Mouse (Mus musculus): Measurements from ENCODE around the gene Vgll4. TPM values are rescaled to one million over a fixed set of nuclear protein-coding genes. Genes with fewer than 3 reads are reported as not detected.
A peak's percentile ranks its signal among the peaks of the same experiment; 100 is the strongest.

Vgll4 gene
- total and polyA plus RNA-seq, 2 experiments from 2014 or later, result 49.4 to 85.4 TPM

DNA sequence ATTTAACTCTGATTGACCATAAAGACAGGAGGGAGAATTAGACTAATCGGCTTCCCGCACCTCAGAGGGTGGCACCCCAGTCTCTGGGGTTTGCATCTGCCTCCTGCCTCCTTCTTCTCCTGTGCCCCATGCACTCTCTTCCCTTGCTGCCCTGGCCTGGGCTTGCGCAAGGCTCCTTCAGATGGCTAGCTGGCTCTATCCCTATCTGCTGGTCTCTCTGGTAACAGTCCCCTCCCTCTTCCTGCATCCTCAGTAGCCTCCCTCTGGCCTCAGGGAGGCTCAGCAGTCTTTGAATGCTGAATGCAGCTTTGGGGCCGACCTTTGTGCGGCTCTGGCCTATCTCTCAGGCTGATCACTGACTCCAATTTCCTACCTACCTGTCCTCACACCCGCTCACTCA lies 37.2 kb upstream of the Vgll4 start:
- Histone ChIP-seq H3K4me3 (ENCODE audit: low read length) (no peak overlapping the region), H3K4me1 (ENCODE audit: insufficient read depth, low read length) (no peaks in the 10 kb centered on the region), H3K9me3 (ENCODE audit: low read length) (no peaks in the 10 kb centered on the region), H3K27ac (no peak overlapping the region), H3K36me3 (ENCODE audit: insufficient read depth, low read length) (peaks cover 23% of the 10 kb centered on the region), H3K27me3 (ENCODE audit: insufficient read depth, low read length) (no peaks in the 10 kb centered on the region), H3K9ac (replicated peaks; ENCODE audit: low read length) (no peak overlapping the region), H3K4me2 (ENCODE audit: low read depth, low read length) (no peak overlapping the region)
- no peak for TF ChIP-seq CTCF (IDR thresholded peaks at IDR 0.05; ENCODE audit: low read depth)
- WGBS, result 68% methylated on average over 6 of the region's 6 CpGs
- ATAC-seq (no peak), DNase-seq (ENCODE audit: low spot score) (no peak)

DNA sequence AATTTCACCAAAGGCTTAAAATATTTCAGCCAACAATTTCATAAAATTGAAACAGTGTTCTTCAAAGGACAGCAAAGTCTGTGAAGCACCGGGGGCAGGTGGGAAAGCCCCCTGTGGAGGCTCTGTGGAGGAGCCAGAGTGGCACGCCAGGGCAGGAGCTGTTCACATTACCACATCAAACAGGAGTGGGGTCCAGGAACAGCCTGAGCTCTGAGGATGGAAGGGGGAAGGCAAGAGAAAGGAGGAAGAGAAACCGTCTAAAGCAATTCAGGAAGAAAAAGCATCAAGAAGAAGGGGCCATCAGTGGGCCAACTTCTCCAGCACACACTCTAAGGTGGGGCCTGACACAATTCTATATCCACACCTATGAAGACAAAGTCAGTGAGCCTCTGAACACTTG lies 36.3 kb upstream of the Vgll4 start:
- no peak overlapping the region for H3K4me2 ChIP-seq (ENCODE audit: low read depth, low read length)
- no peak for ATAC-seq
- WGBS, result 73% methylated on average over 3 of the region's 3 CpGs
- no peak for TF ChIP-seq CTCF (IDR thresholded peaks at IDR 0.05; ENCODE audit: low read depth)
- H3K36me3 ChIP-seq (ENCODE audit: insufficient read depth, low read length), result peaks cover 16% of the 10 kb centered on the region; the same call in 1 of the 2 replicates
- H3K4me1 ChIP-seq (ENCODE audit: insufficient read depth, low read length), result no peaks in the 10 kb centered on the region
- H3K27ac ChIP-seq, result no peak overlapping the region
- no peak overlapping the region for H3K4me3 ChIP-seq (ENCODE audit: low read length)
- no peaks in the 10 kb centered on the region for H3K27me3 ChIP-seq (ENCODE audit: insufficient read depth, low read length)
- no peaks in the 10 kb centered on the region for H3K9me3 ChIP-seq (ENCODE audit: low read length)
- H3K9ac ChIP-seq (replicated peaks; ENCODE audit: low read length), result no peak overlapping the region
- DNase-seq (ENCODE audit: low spot score), result no peak

DNA sequence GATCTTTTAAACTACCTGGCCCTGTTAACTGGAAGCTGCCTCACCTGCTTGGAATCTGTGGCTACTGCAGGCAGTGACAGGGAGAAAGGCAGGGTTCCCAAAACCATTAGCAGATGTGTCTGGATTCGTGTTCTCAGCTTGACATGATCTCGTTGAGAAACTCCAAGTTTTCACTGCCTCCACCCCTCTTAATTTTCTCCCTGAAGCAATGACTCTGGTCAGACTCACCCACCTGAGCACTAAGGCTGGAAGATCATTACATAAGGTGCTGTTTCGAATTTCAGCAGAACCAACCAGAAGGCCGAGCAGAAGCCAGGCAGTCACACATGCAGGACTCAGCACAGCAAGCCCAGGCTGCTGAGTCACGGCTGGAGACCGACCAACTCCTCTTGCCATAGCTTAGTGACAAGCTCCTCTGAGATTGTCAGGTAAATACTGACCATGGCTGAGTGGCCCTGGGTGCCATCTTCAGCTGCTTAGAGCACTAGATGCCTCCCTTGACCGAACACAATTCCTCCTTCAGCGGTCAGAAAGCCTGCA lies 35.6 kb upstream of the Vgll4 start:
- H3K4me1 ChIP-seq (ENCODE audit: insufficient read depth, low read length), result no peaks in the 10 kb centered on the region
- TF ChIP-seq CTCF (IDR thresholded peaks at IDR 0.05; ENCODE audit: low read depth), result no peak
- no peak overlapping the region for H3K27ac ChIP-seq
- no peak for ATAC-seq
- H3K36me3 ChIP-seq (ENCODE audit: insufficient read depth, low read length), result peaks cover 16% of the 10 kb centered on the region
- no peak for DNase-seq (ENCODE audit: low spot score)
- 84% methylated on average over 8 of the region's 8 CpGs for WGBS
- no peaks in the 10 kb centered on the region for H3K9me3 ChIP-seq (ENCODE audit: low read length)
- H3K9ac ChIP-seq (replicated peaks; ENCODE audit: low read length), result no peak overlapping the region
- no peak overlapping the region for H3K4me2 ChIP-seq (ENCODE audit: low read depth, low read length)
- H3K27me3 ChIP-seq (ENCODE audit: insufficient read depth, low read length), result no peaks in the 10 kb centered on the region
- no peak overlapping the region for H3K4me3 ChIP-seq (ENCODE audit: low read length)

DNA sequence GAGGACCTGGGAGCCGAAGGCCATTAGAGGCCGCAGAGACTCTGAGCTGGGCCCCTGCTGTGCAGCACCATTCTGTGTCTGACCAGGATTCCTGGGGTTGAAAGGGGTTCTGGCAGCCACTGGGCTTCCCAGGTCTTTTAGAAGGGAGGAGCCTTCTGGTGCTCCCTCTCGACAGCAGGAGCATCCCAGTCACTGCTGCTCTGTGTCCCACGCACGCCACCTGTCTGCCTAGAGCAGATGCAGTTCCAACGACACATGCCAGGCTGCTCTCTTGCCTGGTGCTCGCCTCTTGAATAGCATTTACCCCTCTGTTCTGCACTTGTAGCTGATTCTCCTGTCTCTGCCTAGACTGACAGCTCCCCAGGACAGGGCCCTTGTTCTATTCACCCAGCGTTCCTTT lies 34.8 kb upstream of the Vgll4 start:
- ATAC-seq (no peak), DNase-seq (ENCODE audit: low spot score) (no peak)
- H3K4me1 ChIP-seq (ENCODE audit: insufficient read depth, low read length), result no peaks in the 10 kb centered on the region
- H3K4me2 ChIP-seq (ENCODE audit: low read depth, low read length), result no peak overlapping the region
- WGBS, result 64% methylated on average over 8 of the region's 8 CpGs
- H3K27ac ChIP-seq, result no peak overlapping the region
- H3K9ac ChIP-seq (replicated peaks; ENCODE audit: low read length), result no peak overlapping the region
- no peak overlapping the region for H3K4me3 ChIP-seq (ENCODE audit: low read length)
- H3K27me3 ChIP-seq (ENCODE audit: insufficient read depth, low read length), result no peaks in the 10 kb centered on the region
- H3K9me3 ChIP-seq (ENCODE audit: low read length), result no peaks in the 10 kb centered on the region
- peaks cover 13% of the 10 kb centered on the region for H3K36me3 ChIP-seq (ENCODE audit: insufficient read depth, low read length)
- peak; percentile 22; the same call in 1 of the 2 replicates for TF ChIP-seq CTCF (IDR thresholded peaks at IDR 0.05; ENCODE audit: low read depth)

DNA sequence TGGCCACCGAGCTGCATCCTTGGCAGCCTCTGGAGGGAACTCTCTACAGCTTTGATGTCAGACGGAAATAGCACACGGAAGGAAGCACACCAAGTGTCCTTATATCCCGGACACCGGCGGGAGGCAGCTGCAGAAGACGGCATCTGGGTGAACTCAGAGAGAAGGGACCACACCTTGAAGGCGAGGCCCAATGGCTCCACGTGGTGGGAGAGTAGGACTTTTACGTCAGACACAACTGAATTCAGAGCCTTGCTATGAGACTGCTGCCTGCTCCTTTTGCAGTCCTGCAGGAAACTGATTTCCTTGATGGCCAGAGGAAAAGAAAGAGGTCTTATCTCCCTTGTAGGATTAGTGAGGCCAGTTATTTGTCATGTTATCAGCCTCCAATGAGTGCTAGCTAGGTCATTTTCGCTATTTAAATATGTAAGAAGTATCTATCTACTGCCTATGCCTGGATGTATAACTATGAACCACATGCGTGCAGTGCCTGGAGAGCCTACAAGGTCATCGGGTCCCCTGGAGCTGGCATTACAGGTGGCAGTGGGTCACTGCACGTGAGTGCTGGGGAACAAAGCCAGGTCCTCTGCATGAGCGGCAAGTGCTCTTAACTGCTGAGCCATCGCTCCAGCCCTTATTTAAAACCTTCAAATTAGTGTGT lies 28.7 kb upstream of the Vgll4 start:
- H3K36me3 ChIP-seq (ENCODE audit: insufficient read depth, low read length), result peaks cover 6% of the 10 kb centered on the region; the same call in 1 of the 2 replicates
- H3K4me2 ChIP-seq (ENCODE audit: low read depth, low read length), result no peak overlapping the region
- H3K9me3 ChIP-seq (ENCODE audit: low read length), result no peaks in the 10 kb centered on the region
- no peak for ATAC-seq
- no peaks in the 10 kb centered on the region for H3K27me3 ChIP-seq (ENCODE audit: insufficient read depth, low read length)
- 87% methylated on average over 16 of the region's 16 CpGs for WGBS
- DNase-seq (ENCODE audit: low spot score), result no peak
- no peaks in the 10 kb centered on the region for H3K4me1 ChIP-seq (ENCODE audit: insufficient read depth, low read length)
- no peak overlapping the region for H3K9ac ChIP-seq (replicated peaks; ENCODE audit: low read length)
- TF ChIP-seq CTCF (IDR thresholded peaks at IDR 0.05; ENCODE audit: low read depth), result no peak
- no peak overlapping the region for H3K4me3 ChIP-seq (ENCODE audit: low read length)
- no peak overlapping the region for H3K27ac ChIP-seq

DNA sequence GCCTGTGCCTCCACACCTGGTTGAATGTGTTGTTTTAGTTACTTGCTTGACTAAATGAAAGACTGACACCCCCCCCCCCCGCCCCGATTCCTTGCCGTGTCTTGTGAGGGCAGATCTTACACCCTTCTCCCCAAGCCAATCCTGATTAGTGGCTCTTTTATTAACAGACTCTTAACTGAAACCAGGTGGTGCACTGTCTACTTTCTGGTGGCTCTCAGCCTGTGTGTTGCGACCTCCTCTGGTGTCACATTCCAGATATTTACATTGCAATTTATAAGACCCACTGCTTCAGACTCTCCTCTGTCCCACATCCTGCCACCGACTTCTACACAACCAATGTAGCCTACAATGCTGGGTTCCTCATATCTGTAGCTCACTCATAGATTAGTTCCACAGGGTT lies 27.7 kb upstream of the Vgll4 start:
- Histone ChIP-seq H3K9ac (replicated peaks; ENCODE audit: low read length) (no peak overlapping the region), H3K9me3 (ENCODE audit: low read length) (no peaks in the 10 kb centered on the region), H3K27ac (no peak overlapping the region), H3K36me3 (ENCODE audit: insufficient read depth, low read length) (peaks cover 6% of the 10 kb centered on the region; the same call in 1 of the 2 replicates), H3K4me1 (ENCODE audit: insufficient read depth, low read length) (no peaks in the 10 kb centered on the region), H3K4me2 (ENCODE audit: low read depth, low read length) (no peak overlapping the region), H3K4me3 (ENCODE audit: low read length) (no peak overlapping the region), H3K27me3 (ENCODE audit: insufficient read depth, low read length) (no peaks in the 10 kb centered on the region)
- 90% methylated on average over 5 of the region's 5 CpGs for WGBS
- no peak for ATAC-seq
- no peak for TF ChIP-seq CTCF (IDR thresholded peaks at IDR 0.05; ENCODE audit: low read depth)
- no peak for DNase-seq (ENCODE audit: low spot score)

DNA sequence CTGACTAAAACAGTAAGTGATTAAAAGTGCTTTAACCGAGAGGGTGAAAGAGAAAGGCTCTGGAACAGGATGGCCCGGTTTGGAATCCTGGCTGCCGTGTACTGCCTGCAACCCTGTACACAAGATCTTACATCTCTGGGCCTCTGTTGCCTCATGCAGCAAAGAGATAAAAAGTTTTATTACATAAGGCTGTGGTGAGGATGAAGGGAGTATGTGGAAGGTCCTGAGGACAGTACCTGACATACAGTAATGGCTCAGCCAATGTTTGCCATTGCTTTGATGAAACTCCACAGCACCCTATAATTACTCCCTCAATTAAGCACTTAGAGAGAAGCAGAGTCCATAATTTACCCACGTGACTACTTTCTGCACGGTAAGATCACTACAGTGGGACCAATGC lies 27.1 kb upstream of the Vgll4 start:
- no peaks in the 10 kb centered on the region for H3K27me3 ChIP-seq (ENCODE audit: insufficient read depth, low read length)
- H3K4me1 ChIP-seq (ENCODE audit: insufficient read depth, low read length), result no peaks in the 10 kb centered on the region
- H3K4me3 ChIP-seq (ENCODE audit: low read length), result no peak overlapping the region
- WGBS, result 88% methylated on average over 5 of the region's 5 CpGs
- peaks cover 6% of the 10 kb centered on the region; the same call in 1 of the 2 replicates for H3K36me3 ChIP-seq (ENCODE audit: insufficient read depth, low read length)
- H3K9me3 ChIP-seq (ENCODE audit: low read length), result no peaks in the 10 kb centered on the region
- H3K4me2 ChIP-seq (ENCODE audit: low read depth, low read length), result no peak overlapping the region
- no peak overlapping the region for H3K27ac ChIP-seq
- TF ChIP-seq CTCF (IDR thresholded peaks at IDR 0.05; ENCODE audit: low read depth), result no peak
- no peak for ATAC-seq
- H3K9ac ChIP-seq (replicated peaks; ENCODE audit: low read length), result no peak overlapping the region
- DNase-seq (ENCODE audit: low spot score), result no peak

Measured in hindbrain, postnatal 0 days (tissue).